Mouse (Mus musculus): ENCODE measurements around the gene R3hdml. TPM values are rescaled to one million over a fixed set of nuclear protein-coding genes. Genes with fewer than 3 reads are reported as not detected.

R3hdml gene
- polyA plus RNA-seq, 1 experiment from 2014 or later, result not detected

DNA sequence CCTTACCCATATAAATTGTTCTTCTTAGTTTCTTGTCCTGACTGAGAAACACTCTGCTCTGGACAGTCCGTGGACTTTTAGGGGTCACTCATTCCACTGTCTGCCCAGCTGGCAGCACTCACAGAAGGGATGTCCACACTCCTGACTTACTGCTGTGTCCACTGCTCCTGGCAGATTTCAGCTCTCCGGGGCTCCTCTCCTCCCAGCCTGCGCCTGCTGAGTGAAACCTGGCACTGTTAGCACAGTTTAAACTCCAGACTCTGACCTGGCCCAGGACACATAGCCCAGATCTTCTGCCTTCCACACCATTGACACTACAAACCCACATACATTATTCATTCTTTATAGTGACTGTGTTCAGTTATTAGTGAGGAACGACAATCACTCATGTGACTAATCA lies 28.1 kb upstream of the R3hdml start:
- WGBS (ENCODE audit: missing documents), result 86% methylated on average over 4 of the region's 4 CpGs
- H3K36me3 ChIP-seq (ENCODE audit: inconsistent target), result no peaks in the 10 kb centered on the region
- H3K27ac ChIP-seq, result no peak overlapping the region
- H3K4me3 ChIP-seq (ENCODE audit: inconsistent target), result no peak overlapping the region
- no peaks in the 10 kb centered on the region for H3K79me2 ChIP-seq (ENCODE audit: inconsistent target)

DNA sequence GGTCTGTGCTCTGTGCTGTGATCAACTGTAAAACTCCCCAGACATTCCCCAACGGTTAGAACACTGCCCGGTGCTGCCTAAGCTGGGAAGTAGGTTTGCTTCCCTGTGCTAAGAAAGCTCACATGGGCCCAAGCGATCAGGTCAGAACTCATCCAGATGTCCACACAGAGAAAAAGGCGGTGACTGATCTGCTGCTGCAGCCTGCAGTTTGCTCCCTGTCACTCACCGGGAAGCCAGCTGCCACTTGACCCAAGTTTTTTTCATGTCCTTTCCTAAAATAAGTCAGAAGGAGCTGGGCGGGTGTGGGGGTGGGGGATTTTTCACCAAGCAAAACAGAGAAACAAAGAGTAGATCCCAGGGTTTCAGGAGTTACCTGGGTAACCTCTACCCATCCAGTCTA lies 27.6 kb upstream of the R3hdml start:
- H3K79me2 ChIP-seq (ENCODE audit: inconsistent target), result no peaks in the 10 kb centered on the region
- 85% methylated on average over 6 of the region's 6 CpGs for WGBS (ENCODE audit: missing documents)
- H3K4me3 ChIP-seq (ENCODE audit: inconsistent target), result no peak overlapping the region
- H3K36me3 ChIP-seq (ENCODE audit: inconsistent target), result no peaks in the 10 kb centered on the region
- H3K27ac ChIP-seq, result no peak overlapping the region

DNA sequence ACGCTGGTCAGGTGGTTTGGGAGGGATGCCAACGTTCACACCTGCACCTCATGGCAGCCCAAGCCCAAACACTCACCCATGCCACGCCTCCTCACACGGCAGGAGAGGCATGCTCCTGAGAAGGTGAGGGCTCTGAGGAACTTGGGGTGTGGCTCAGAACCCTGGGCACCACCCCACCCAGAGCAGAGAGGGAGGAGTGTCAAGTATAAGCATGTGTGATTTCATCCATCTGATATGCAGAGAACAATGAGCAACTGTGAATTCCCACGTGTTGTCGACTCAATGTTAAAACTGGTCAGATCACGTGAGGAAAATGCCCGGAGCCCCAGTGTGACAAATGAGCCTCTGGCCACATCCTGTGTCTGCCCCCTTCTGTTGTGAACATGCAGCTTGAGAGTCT lies 25.3 kb upstream of the R3hdml start:
- Histone ChIP-seq H3K79me2 (ENCODE audit: inconsistent target) (no peaks in the 10 kb centered on the region), H3K36me3 (ENCODE audit: inconsistent target) (no peaks in the 10 kb centered on the region), H3K27ac (no peak overlapping the region), H3K4me3 (ENCODE audit: inconsistent target) (no peak overlapping the region)
- WGBS (ENCODE audit: missing documents), result 84% methylated on average over 8 of the region's 8 CpGs

DNA sequence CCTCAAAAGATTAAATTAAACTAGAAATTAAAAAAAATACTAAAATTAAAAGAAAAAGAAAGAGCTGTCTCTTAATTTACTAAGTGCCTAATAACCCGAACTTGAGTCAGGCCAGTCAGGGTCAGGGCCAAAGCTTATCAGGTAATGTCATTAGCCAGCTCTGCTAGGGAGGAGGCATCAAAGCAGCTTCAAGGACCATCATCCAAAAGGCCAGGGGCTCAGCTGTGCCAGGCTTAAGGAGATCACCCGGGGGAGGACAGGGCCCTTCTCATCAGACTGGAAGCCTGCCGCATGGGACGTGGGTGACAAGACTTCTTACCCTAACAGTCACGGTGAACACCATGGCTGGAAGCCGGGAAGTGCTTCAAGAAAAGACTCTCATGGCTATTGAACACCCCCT lies 24.5 kb upstream of the R3hdml start:
- WGBS (ENCODE audit: missing documents), result 93% methylated on average over 6 of the region's 6 CpGs
- Histone ChIP-seq H3K4me3 (ENCODE audit: inconsistent target) (no peak overlapping the region), H3K27ac (no peak overlapping the region), H3K79me2 (ENCODE audit: inconsistent target) (no peaks in the 10 kb centered on the region), H3K36me3 (ENCODE audit: inconsistent target) (no peaks in the 10 kb centered on the region)

DNA sequence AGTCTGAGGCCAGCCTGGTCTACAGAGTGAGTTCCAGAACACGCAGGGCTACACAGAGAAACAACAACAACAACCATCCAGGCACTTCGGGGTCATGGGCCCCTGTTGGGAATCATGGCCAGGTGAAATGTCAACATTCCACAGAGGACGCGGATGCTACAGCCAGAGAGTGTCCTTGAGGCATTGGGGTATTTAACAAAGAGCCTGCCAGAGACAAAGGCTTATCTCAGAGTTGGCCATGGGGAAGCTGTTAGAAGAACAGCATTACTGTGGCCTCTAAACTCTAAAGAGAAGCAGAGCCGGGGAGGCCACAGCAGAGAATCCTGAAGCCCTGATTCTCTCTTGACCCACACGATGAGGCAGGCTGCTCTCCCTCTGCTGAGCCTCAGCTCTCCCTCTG lies 23.3 kb upstream of the R3hdml start:
- Histone ChIP-seq H3K79me2 (ENCODE audit: inconsistent target) (no peaks in the 10 kb centered on the region), H3K36me3 (ENCODE audit: inconsistent target) (no peaks in the 10 kb centered on the region), H3K27ac (no peak overlapping the region), H3K4me3 (ENCODE audit: inconsistent target) (no peak overlapping the region)
- WGBS (ENCODE audit: missing documents), result 94% methylated on average over 6 of the region's 6 CpGs

DNA sequence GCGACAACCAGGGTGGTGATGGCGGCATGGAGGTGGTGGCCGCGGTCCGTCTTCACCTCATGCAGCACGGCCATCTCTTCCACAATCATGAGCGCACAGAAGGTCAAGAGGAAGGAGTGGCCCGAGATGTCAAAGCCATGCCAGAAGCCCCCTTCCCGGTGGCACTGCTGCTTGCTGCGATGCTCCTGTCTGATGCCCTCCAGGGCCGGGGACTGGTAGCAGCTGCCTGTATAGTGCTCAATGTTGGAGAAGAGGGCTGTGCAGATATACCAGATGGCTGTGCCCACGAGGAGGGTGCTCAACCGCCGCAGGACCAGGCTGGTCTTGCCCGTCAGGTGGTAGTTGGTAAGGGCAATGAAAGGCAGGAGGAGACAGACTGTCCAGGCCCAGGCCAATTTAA lies 22.4 kb upstream of the R3hdml start:
- Histone ChIP-seq H3K36me3 (ENCODE audit: inconsistent target) (no peaks in the 10 kb centered on the region), H3K4me3 (ENCODE audit: inconsistent target) (no peak overlapping the region), H3K79me2 (ENCODE audit: inconsistent target) (no peaks in the 10 kb centered on the region), H3K27ac (no peak overlapping the region)
- WGBS (ENCODE audit: missing documents), result 92% methylated on average over 15 of the region's 15 CpGs

DNA sequence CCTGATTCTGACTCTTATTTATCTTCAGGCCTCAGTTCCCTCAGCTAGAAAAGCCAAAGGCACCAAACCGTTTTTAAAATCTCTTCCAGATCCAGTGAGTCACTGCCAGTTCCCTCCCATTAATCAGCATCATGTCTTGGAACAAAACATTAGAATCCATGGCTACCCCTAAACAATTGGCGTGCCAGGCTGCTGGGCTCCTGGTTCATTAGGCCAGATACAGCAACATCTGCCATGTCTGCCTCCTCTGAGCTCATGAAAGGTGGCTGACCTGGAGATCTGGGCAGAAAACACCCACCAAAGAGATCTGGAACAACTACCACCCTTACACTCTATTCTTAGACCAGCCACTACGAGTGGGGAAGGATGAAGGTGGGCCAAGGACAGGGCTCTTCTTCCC lies 21.0 kb upstream of the R3hdml start:
- Histone ChIP-seq H3K4me3 (ENCODE audit: inconsistent target) (no peak overlapping the region), H3K36me3 (ENCODE audit: inconsistent target) (no peaks in the 10 kb centered on the region), H3K79me2 (ENCODE audit: inconsistent target) (no peaks in the 10 kb centered on the region), H3K27ac (no peak overlapping the region)
- WGBS (ENCODE audit: missing documents), result 89% methylated on average over 3 of the region's 3 CpGs

DNA sequence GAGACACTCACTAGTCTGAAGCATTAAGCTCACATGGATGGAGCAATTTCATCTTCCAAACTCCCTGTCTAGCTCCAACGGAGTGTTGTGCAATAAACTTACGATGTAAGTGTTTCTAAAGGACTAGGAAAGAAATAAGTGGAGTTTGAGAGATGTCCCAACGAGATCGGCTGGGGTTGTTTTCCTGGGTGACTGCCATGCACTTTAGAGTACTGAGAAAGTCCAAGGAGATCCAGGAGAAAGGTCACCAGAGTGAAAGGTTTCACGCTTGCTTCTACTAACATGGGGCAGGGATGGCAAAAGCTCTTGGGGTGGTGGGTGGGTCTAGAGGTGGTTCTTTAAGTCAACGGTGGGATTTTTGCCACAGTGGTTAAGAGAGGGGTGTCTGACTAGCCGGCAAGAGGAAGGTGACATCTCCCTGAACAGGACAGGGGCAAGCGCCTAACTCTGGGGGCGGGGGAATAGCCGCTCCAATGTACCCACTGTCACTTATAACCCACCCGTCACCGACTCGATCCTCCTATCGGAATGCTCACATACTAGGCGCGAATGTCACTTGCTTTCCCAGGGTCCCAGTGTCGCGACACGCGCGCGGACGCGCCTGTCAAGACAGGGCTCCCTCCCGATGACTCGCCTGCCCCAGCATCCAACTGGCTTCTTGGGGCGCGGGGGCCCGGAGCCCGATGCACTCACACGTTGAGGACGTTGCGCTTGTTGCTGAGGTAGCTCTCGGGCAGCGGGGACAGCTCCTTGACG lies 20.2 kb upstream of the R3hdml start:
- no peaks in the 10 kb centered on the region for H3K36me3 ChIP-seq (ENCODE audit: inconsistent target)
- H3K4me3 ChIP-seq (ENCODE audit: inconsistent target), result peak overlapping the region; percentile 60
- H3K27ac ChIP-seq, result no peak overlapping the region
- H3K79me2 ChIP-seq (ENCODE audit: inconsistent target), result no peaks in the 10 kb centered on the region
- 2% methylated on average over 36 of the region's 36 CpGs for WGBS (ENCODE audit: missing documents)

DNA sequence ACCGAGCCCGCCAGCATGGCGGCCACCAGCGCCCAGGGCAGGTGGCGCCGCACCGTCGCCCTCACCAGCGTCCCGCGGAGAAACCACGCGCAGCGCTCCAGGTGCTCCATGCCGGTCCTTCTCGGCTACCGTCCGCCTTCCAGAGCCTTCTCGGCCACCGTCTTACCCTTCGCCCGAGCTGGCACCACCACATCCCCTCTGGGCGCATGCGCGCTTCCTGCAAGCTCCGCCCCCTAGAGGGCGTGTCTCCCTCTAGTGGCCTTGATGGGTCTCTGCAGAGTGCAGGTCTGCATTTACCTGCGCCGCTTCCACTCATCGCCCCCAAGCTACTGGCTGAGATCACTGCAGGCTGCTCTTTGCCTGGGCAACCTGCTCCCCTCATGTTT lies 19.7 kb upstream of the R3hdml start, which contains the start of gene Fitm2:
Fitm2 (minus strand) TSS at position 164 of the 386 bp plus-strand sequence.
- H3K27ac ChIP-seq, result no peak within 1 kb of the TSS
- H3K4me3 ChIP-seq (ENCODE audit: inconsistent target), result peak within 1 kb of the TSS; percentile 60
- H3K79me2 ChIP-seq (ENCODE audit: inconsistent target), result no peaks in the 10 kb centered on the region
- 1% methylated on average over 30 of the region's 30 CpGs for WGBS (ENCODE audit: missing documents)
- no peaks in the 10 kb centered on the region for H3K36me3 ChIP-seq (ENCODE audit: inconsistent target)

DNA sequence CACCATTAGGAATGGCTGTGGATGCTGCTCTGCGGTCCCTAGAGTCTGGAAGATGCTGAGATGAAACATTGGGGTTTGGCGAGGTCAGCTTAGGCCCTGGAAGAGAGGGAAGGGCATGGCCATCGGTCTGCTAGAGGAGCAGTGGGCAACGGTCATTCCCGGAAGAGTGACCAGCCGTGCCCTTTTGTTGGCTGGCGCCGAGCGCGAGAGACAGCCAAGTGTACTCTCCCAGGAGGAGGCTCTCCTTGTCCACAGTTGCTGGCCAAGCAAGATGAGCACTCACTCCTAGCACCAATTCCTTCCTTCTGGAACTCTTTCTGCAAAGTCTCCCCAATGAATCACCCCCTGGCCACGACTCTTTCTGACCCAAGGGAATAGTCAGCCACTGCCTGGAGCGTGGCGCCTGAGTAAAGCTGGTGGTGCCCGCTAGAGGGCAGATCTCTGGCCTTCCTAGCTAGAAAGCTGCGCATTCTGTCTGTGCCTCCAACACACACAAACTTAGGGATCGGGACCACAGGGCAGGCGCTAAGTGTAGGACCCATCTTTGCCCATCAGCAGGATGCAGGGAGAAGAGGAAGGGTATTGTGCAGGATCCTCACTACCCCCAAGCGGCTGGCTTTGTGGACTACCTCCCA lies 11.8 kb upstream of the R3hdml start:
- Histone ChIP-seq H3K4me3 (ENCODE audit: inconsistent target) (no peak overlapping the region), H3K36me3 (ENCODE audit: inconsistent target) (no peaks in the 10 kb centered on the region), H3K79me2 (ENCODE audit: inconsistent target) (no peaks in the 10 kb centered on the region), H3K27ac (no peak overlapping the region)
- 68% methylated on average over 18 of the region's 18 CpGs for WGBS (ENCODE audit: missing documents)

DNA sequence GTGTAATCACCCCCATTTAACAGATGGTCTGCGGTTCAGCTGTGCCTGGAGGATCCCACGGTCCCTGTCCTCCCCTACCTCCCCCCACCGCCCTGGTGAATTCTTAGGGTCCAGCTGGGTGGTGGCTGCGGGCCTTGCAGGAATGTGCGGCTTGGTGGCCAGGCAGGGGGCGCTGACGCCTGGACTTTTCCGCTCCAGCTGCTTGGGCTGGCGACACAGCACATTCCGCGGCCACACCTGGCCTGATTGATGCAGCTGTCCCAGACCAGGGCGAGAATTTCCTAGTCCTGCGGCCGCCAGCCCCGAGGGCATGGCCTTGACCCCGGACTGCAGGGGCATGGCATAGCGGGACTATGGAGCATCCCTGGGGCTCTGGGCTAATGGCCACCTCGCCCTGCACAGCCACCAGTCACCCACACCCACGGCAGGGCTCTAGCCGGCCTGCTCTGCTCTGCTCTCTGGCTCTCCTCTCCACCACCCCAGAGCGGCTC lies 10.5 kb upstream of the R3hdml start:
- Histone ChIP-seq H3K27ac (no peak overlapping the region), H3K36me3 (ENCODE audit: inconsistent target) (no peaks in the 10 kb centered on the region), H3K4me3 (ENCODE audit: inconsistent target) (no peak overlapping the region), H3K79me2 (ENCODE audit: inconsistent target) (no peaks in the 10 kb centered on the region)
- 11% methylated on average over 21 of the region's 21 CpGs for WGBS (ENCODE audit: missing documents)

DNA sequence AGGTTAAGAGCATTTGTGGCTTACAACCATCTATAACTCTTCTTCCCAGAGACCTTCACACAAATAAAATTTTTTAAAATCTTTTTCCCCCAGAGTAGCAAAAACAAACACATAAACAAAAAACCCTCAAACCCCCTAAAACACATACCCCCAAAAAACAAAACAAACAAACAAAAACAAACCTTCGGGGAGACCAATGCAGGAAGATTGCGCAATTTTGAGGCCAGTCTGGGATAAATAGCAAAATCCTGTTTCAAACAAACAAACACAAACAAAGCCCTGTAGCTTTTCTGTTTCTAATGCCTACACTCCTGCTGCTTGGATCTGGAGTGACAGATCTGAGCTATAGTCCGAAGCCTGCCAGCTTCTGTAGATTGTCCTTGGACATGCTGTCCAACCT lies 4.8 kb upstream of the R3hdml start:
- Histone ChIP-seq H3K79me2 (ENCODE audit: inconsistent target) (no peaks in the 10 kb centered on the region), H3K4me3 (ENCODE audit: inconsistent target) (no peak overlapping the region), H3K36me3 (ENCODE audit: inconsistent target) (no peaks in the 10 kb centered on the region), H3K27ac (no peak overlapping the region)
- 83% methylated on average over 2 of the region's 3 CpGs for WGBS (ENCODE audit: missing documents)

DNA sequence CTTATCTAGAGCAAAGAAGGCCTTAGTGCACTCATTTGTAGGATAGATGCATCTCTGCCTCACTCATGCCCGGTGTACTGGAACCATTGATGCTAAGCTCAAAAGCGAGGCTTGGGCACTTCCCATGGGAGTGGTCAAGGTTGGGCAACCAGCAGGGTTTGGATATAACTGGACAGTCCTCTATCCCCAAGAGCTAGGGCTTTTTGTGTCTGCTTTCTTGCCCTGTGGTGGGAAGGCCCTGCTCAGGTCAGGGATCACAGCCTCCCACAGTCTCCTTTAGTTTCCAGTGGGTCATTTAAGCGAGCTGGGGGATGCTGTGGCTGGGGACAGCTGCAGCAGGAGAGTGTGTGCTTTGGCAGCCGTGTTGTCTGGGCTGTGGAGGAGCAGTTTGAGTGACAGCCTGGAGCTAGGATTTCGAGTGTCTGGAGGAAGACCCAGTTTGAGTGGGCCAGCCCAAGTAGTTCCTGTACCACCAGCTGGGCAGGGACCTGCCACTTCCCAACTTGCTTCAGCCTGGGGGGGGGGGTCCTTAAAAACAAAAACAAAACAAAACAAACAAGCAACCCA lies 2.3 kb upstream of the R3hdml start:
- Histone ChIP-seq H3K27ac (no peak overlapping the region), H3K36me3 (ENCODE audit: inconsistent target) (no peaks in the 10 kb centered on the region), H3K4me3 (ENCODE audit: inconsistent target) (no peak overlapping the region), H3K79me2 (ENCODE audit: inconsistent target) (no peaks in the 10 kb centered on the region)
- WGBS (ENCODE audit: missing documents), result 67% methylated on average over 5 of the region's 5 CpGs

DNA sequence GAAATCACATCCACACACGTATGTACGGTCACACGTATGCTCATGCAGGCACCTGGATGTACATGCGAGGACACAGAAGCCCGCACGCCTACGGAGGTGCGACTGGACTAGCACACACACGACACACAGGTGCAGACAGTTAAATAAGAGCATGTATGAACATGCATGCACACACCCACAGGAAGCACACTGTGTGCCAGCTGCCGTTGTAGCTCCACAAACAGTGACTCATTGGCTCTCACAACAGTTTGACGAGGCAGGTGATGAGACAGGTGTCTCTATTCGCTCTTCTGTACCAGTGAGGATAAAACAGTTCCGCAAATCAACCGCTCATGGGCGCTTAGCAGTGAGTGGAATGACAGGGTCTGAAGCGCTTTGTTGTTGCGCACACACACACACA lies 1.5 kb upstream of the R3hdml start:
- WGBS (ENCODE audit: missing documents), result 88% methylated on average over 17 of the region's 17 CpGs

DNA sequence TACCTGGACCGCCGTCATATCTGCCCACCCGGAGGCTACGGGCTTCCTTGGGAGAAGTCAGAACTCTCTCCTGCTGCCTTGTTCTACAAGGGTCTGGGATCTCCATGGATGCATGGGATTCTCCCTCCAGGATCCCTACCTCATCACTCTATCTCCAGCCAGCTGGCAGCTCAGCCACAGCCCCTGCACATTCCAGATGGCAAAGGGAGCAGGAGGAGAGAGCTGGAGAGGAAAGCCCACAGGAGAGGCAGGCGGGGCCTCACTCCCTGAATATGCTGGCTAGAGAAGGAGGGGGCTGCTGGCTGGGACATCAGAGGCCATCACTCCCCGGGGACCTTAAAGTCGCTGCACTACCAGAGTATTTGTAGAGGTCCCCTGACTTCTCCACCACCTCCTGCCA lies 767 bp upstream of the R3hdml start:
- no peak overlapping the region for H3K27ac ChIP-seq
- H3K4me3 ChIP-seq (ENCODE audit: inconsistent target), result no peak overlapping the region
- 70% methylated on average over 7 of the region's 7 CpGs for WGBS (ENCODE audit: missing documents)
- no peaks in the 10 kb centered on the region for H3K36me3 ChIP-seq (ENCODE audit: inconsistent target)
- no peaks in the 10 kb centered on the region for H3K79me2 ChIP-seq (ENCODE audit: inconsistent target)

More for the DNA sequence above, 1.5 kb upstream of the R3hdml start:
- no peak overlapping the region for H3K27ac ChIP-seq
- H3K4me3 ChIP-seq (ENCODE audit: inconsistent target), result no peak overlapping the region
- H3K79me2 ChIP-seq (ENCODE audit: inconsistent target), result no peaks in the 10 kb centered on the region
- no peaks in the 10 kb centered on the region for H3K36me3 ChIP-seq (ENCODE audit: inconsistent target)
